Mouse (Mus musculus) left cerebral cortex, postnatal 25 days (tissue): Measurements from ENCODE around the gene Dhcr24. TPM values are rescaled to one million over a fixed set of nuclear protein-coding genes. Genes with fewer than 3 reads are reported as not detected.

ENCODE experiments used
- DNase-seq, 2 experiments: peaks; one replicate each; pipeline ENCODE4 v3.0.0; 2022; ENCODE audit warnings: low spot score in 2 of 2, mixed read lengths in 1 of 2
- intact Hi-C: fragments of 180-260 bp; cut with DNase I; formaldehyde crosslinking; loops from one replicate; pipeline ENCODE4 v1.15.1; 2025
- total RNA-seq, 2 experiments: library from RNA; stranded (reverse); gene quantifications; 2 replicates each; pipeline ENCODE4 v1.2.3; 2021

The Dhcr24 gene
- total RNA-seq, 2 experiments from 2014 or later: 89.9 to 93.5 TPM

GRCm38 (mm10) chr4:106559343-106560212 lies 1.3 kb upstream of the Dhcr24 start:
- intact Hi-C loops: no loop called here
- no peak for DNase-seq

GRCm38 (mm10) chr4:106560213-106560845 lies 509 bp upstream of the Dhcr24 start:
- intact Hi-C loops: no loop called here
- DNase-seq: peak in 1 of 2 experiments; percentile 34

GRCm38 (mm10) chr4:106562006-106562405 lies 1.2 kb downstream of the Dhcr24 start:
- intact Hi-C loops: no loop called here
- no peak for DNase-seq

GRCm38 (mm10) chr4:106562837-106563790 lies 2.3 kb downstream of the Dhcr24 start:
- intact Hi-C loops: no loop called here

DNA sequence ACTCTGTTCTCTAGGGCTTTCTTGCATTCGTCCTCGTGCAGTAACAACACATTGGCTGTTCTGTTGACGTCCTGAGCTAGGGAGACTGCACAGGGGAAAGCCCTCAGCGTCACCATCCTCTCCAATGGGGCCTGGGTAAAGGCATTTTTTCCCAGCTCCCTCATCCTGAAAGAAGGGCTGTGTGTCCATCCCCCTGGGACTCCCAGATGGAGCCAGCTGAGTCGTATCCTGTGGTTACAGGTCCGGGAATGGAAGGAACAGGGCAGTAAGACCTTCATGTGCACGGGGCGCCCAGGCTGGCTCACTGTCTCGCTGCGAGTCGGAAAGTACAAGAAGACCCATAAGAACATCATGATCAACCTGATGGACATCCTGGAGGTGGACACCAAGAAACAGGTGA lies 3.3 kb downstream of the Dhcr24 start:
- no peak for DNase-seq

More at GRCm38 (mm10) chr4:106562837-106563790, 2.3 kb downstream of the Dhcr24 start:
- no peak for DNase-seq

GRCm38 (mm10) chr4:106569680-106570079 lies 8.8 kb downstream of the Dhcr24 start:
- intact Hi-C loops: no loop called here
- no peak for DNase-seq

More for the DNA sequence above, 3.3 kb downstream of the Dhcr24 start:
- intact Hi-C loops: no loop called here

GRCm38 (mm10) chr4:106571081-106571724 lies 10.4 kb downstream of the Dhcr24 start:
- DNase-seq: peak in 1 of 2 experiments; percentile 54
- intact Hi-C loops: no loop called here

- no peak for DNase-seq
- intact Hi-C loops: no loop called here
Measured at GRCm38 (mm10) chr4:106575022-106575421, 14.2 kb downstream of the Dhcr24 start.

- intact Hi-C loops: no loop called here
Measured at GRCm38 (mm10) chr4:106577511-106577910, 16.7 kb downstream of the Dhcr24 start.

GRCm38 (mm10) chr4:106581176-106581864 lies 20.5 kb downstream of the Dhcr24 start:
- intact Hi-C loops: no loop called here
- DNase-seq: peak in 1 of 2 experiments; percentile 83

More at GRCm38 (mm10) chr4:106577511-106577910, 16.7 kb downstream of the Dhcr24 start:
- DNase-seq: no peak

DNA sequence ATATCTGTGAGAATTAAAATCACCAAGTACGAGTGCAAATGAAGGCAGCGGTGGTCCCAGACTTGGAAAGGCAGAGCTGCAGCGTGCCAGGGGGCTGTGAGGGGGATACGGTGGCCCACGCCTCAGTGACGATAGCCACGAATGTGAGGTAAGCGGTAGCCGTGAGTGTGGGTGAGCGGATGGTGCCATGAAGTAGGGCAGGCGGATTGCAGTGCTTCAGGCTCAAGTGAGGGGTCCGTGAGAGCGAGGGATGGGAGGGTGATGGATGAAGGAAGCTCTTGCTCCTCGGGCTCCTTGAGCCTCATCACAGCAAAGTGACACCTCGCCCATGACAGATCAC lies 21.0 kb downstream of the Dhcr24 start:
- intact Hi-C loops: no loop called here
- DNase-seq: peak in 1 of 2 experiments; percentile 69

GRCm38 (mm10) chr4:106582428-106583153 lies 21.8 kb downstream of the Dhcr24 start:
- intact Hi-C loops: no loop called here

GRCm38 (mm10) chr4:106584665-106585064 lies 23.8 kb downstream of the Dhcr24 start:
- intact Hi-C loops: no loop called here
- no peak for DNase-seq

More at GRCm38 (mm10) chr4:106582428-106583153, 21.8 kb downstream of the Dhcr24 start:
- no peak for DNase-seq

DNA sequence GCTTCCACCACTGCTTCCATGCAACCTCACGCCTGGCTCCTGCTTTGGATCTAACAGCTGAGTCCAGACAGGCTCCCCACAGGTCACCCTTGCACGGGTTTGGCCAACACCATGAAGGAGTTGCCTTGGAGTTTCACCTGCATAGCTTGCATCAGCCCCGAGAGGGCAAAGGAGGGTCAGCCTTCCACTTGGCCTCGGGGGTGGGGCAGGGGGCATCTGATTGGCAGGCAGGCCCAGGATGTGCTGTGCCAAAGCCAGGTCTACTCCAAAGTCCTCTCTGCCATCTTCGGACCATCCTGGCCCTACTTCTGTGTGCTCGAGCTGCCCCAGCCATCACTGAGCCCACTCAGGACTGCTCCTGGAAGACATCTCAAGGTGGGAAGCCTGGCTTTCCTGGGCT lies 26.2 kb downstream of the Dhcr24 start:
- intact Hi-C loops: no loop called here
- no peak for DNase-seq

DNA sequence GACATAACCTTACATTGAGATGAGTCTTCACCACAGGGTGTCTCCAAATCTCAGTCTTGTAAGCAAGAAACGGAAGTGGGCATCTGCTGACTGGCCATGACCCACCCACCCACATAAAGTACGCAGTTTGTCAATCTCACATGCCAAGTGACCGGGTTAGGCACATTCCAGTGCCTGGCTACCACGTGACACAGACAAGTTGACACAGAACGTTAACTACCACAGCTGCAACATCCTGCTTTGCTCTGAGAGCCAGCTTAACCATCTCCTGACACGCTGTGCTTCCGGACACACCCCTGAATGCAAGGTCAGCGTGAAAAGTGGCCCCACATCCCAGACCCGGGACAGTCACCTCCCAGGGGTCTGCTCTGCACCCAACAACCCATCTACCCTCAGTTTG lies 29.3 kb downstream of the Dhcr24 start:
- intact Hi-C loops: no loop called here
- no peak for DNase-seq

GRCm38 (mm10) chr4:106590871-106591270 lies 30.0 kb downstream of the Dhcr24 start:
- intact Hi-C loops: no loop called here
- no peak for DNase-seq

GRCm38 (mm10) chr4:106593636-106594035 lies 32.8 kb downstream of the Dhcr24 start:
- intact Hi-C loops: no loop called here
- DNase-seq: no peak

GRCm38 (mm10) chr4:106596200-106596599 lies 35.4 kb downstream of the Dhcr24 start:
- intact Hi-C loops: no loop called here
- DNase-seq: no peak
